Mouse (Mus musculus) adipose tissue, adult 10 weeks (tissue): ENCODE results near the gene Rb1. TPM values are rescaled to one million over a fixed set of nuclear protein-coding genes. Genes with fewer than 3 reads are reported as not detected.

ENCODE experiments used
- polyA plus RNA-seq: library from polyadenylated mRNA; stranded (reverse); fragments of 350-450 nt; fragmentation: Illumina TruSeq; extraction: RNeasy Lipid Tissue Mini Kit (QIAGEN cat#74804); gene quantifications from one replicate; pipeline ENCODE4 v1.2.3, GENCODE M21; 2014; ENCODE audit warnings: low read depth, low replicate concordance

The Rb1 gene
- 27.0 TPM for polyA plus RNA-seq

GRCm38 (mm10) chr14:73325456-73326381, at the start of gene Rb1:
Rb1 (minus strand) TSS chr14:73325822.

GRCm38 (mm10) chr14:73237848-73238321, 87.7 kb downstream of the Rb1 start, which contains the start of gene Lpar6:
Lpar6 (plus strand) TSS chr14:73237895.

Other genes with a start within 250 kb of the Rb1 start
- 49.1 TPM for gene Rcbtb2, start 202.8 kb downstream of the Rb1 start, polyA plus RNA-seq
- gene Lpar6, start 87.9 kb downstream of the Rb1 start, polyA plus RNA-seq, result 10.5 TPM
- gene Itm2b, start 59.5 kb upstream of the Rb1 start, polyA plus RNA-seq, result 6,830 TPM
- 35.6 TPM for gene Med4, start 184.2 kb upstream of the Rb1 start, polyA plus RNA-seq
- gene Sucla2, start 199.5 kb upstream of the Rb1 start, polyA plus RNA-seq, result 87.6 TPM
- gene Nudt15, start 222.4 kb upstream of the Rb1 start, polyA plus RNA-seq, result 2.8 TPM